Mouse (Mus musculus) intestine, postnatal 0 days (tissue): Measurements from ENCODE around the gene Havcr1. TPM values are rescaled to one million over a fixed set of nuclear protein-coding genes. Genes with fewer than 3 reads are reported as not detected.
A peak's percentile ranks its signal among the peaks of the same experiment; 100 is the strongest.
"Not testable (repeated sequence)": the region's sequence is repeated elsewhere in the genome, so short reads cannot be mapped to it uniquely, and the experiment has no call there.

ENCODE experiments used
- ATAC-seq: fragments of 200-750 bp; cut with Nextera tagmentation; 2 replicates; pipeline ENCODE4 v1.8.0; 2017; ENCODE audit warnings: mild to moderate bottlenecking, moderate TSS enrichment, moderate library complexity
- H3K27ac ChIP-seq: fragments of 300-500 bp; sonication (generic); 2 replicates; pipeline ENCODE4 v1.5.1; 2014; ENCODE audit warnings: mild to moderate bottlenecking, low read depth, low read length, moderate library complexity
- H3K27me3 ChIP-seq: fragments of 300-500 bp; sonication (generic); replicated peaks from 2 replicates; pipeline ENCODE4 v1.6.1; 2014; ENCODE audit warnings: low read length, mixed read lengths; ENCODE audit not compliant: control insufficient read depth, insufficient read depth
- H3K36me3 ChIP-seq: fragments of 300-500 bp; sonication (generic); 2 replicates; pipeline ENCODE4 v1.6.1; 2014; ENCODE audit warnings: mild to moderate bottlenecking, moderate library complexity; ENCODE audit not compliant: control insufficient read depth, insufficient read depth
- H3K4me1 ChIP-seq: fragments of 300-500 bp; sonication (generic); replicated peaks from 2 replicates; pipeline ENCODE4 v1.6.1; 2014; ENCODE audit warnings: antibody characterized with exemption, low read length, mixed read lengths; ENCODE audit not compliant: control insufficient read depth, insufficient read depth
- H3K4me2 ChIP-seq: fragments of 300-500 bp; sonication (generic); replicated peaks from 2 replicates; pipeline ENCODE4 v1.6.1; 2014; ENCODE audit warnings: low read depth, mild to moderate bottlenecking, moderate library complexity
- H3K4me3 ChIP-seq: fragments of 300-500 bp; sonication (generic); 2 replicates; pipeline ENCODE4 v1.5.1; 2014; ENCODE audit warnings: low read depth, low read length
- H3K9ac ChIP-seq: fragments of 300-500 bp; sonication (generic); 2 replicates; pipeline ENCODE4 v1.6.1; 2014; ENCODE audit warnings: mild to moderate bottlenecking, low read depth, low read length
- H3K9me3 ChIP-seq: fragments of 300-500 bp; sonication (generic); 2 replicates; pipeline ENCODE4 v1.6.1; 2016; ENCODE audit warnings: mixed run types; ENCODE audit not compliant: control insufficient read depth
- CTCF ChIP-seq: sonication (generic); IDR thresholded peaks from 2 replicates; pipeline ENCODE4 v1.5.1; 2016; ENCODE audit warnings: low read depth, mild to moderate bottlenecking, control low read depth, antibody characterized with exemption, moderate library complexity
- WGBS: fragments of 180-500 bp; shearing (Covaris S2); extraction: QIAGEN DNeasy Blood & Tissue Kit; methylation state at CpG from one replicate; pipeline ENCODE4 v1.1.7; 2014; 5-methylcytosine and 5-hydroxymethylcytosine counted together
- polyA plus RNA-seq: library from polyadenylated mRNA; unstranded; fragments of >200 nt; fragmentation: Nextera tagmentation; extraction: Ambion mirVana; gene quantifications from 2 replicates; pipeline ENCODE4 v1.2.1, GENCODE M21; 2015

The Havcr1 gene
- polyA plus RNA-seq, 1 experiment from 2014 or later = not detected

DNA sequence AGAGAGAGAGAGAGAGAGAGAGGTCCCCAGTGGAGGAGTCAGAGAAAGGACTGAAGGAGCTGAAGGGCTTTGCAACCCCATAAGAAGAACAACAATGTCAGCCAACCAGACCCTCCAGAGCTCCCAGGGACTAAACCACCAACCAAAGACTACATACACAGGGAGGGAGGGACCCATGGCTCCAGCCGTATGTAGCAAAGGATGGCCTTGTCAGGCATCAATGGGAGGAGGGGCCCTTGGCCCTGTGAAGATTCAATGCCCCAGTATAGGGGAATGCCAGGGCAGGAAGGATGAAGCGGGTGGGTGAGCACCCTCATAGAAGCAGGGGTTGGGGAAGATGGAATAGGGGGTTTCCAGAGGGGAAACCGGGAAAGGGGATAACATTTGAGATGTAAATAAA lies 6.8 kb downstream of the Havcr1 start:
- Histone ChIP-seq H3K4me1 (no peaks in the 10 kb centered on the region), H3K36me3 (no peaks in the 10 kb centered on the region), H3K9ac (no peak overlapping the region), H3K27me3 (no peaks in the 10 kb centered on the region), H3K27ac (no peak overlapping the region), H3K9me3 (no peaks in the 10 kb centered on the region), H3K4me2 (no peak overlapping the region), H3K4me3 (no peak overlapping the region)
- TF ChIP-seq CTCF = no peak
- 77% methylated on average over 3 of the region's 3 CpGs for WGBS
- no peak for ATAC-seq

DNA sequence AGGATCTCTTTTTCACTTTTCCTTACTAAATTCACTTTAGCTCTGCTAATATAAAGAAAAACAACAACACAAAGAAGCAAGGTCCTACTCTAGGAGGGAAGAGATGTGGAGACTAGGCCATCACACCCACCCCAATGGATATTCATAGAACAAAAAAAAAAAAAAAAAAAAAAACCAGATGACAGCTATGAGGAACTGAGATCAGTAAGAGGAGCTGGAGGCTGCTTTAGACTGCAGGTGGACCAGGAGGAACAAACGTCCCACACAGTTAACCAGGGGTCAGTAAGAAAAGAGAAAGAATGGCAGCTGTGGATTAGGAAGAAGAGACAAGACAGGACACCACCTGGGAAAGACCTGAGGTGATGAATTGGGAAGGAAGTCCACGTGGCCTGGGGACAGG lies 13.1 kb downstream of the Havcr1 start:
- Histone ChIP-seq H3K4me2 (no peak overlapping the region), H3K9me3 (no peaks in the 10 kb centered on the region), H3K27me3 (no peaks in the 10 kb centered on the region), H3K4me1 (no peaks in the 10 kb centered on the region), H3K27ac (no peak overlapping the region), H3K9ac (no peak overlapping the region), H3K36me3 (no peaks in the 10 kb centered on the region), H3K4me3 (no peak overlapping the region)
- TF ChIP-seq CTCF = no peak
- ATAC-seq = no peak
- 43% methylated on average over 2 of the region's 2 CpGs for WGBS

DNA sequence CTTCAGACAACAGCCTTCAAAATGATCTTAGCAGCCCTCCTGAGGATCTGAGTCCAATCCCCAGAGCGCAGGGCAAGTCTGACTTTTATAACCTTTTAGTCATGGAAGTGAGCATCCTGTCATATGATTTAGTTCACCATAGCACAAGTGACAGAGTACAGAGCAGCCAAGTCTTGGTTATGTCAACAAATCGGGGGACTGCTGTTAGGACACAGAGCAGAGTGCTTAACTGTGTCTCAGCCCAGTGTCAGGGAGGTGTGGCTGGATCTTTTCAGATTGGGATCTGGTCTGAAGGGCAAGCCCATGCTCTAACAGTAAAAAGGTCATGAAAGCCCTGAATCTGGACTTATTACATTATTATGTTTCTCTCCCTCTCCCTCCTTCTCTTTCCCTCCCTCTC lies 18.8 kb downstream of the Havcr1 start:
- no peak for TF ChIP-seq CTCF
- Histone ChIP-seq H3K9ac (no peak overlapping the region), H3K4me1 (no peaks in the 10 kb centered on the region), H3K36me3 (no peaks in the 10 kb centered on the region), H3K27ac (no peak overlapping the region), H3K4me2 (no peak overlapping the region), H3K4me3 (no peak overlapping the region), H3K27me3 (no peaks in the 10 kb centered on the region), H3K9me3 (no peaks in the 10 kb centered on the region)
- 19% methylated on average over 2 of the region's 2 CpGs for WGBS
- no peak for ATAC-seq

DNA sequence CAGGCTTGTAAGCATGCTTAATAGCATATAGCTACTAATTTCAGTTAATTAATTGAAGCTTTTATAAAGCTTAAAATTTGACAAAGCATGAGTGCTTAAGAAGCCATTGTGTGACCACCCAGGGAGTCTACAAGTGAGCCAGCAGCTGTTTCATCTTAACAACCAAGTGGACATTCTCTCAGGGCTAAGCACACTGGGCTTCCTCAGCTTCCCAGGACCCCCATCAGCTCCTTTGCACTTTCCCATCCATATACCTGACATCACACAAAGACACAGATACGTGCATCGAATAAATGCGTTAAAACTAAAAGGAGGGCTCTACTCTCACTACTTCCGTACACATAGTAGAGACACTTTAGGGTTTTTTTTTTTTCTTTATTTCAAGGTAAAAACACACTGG lies 19.8 kb downstream of the Havcr1 start:
- ATAC-seq = no peak
- 70% methylated on average over 4 of the region's 4 CpGs for WGBS

DNA sequence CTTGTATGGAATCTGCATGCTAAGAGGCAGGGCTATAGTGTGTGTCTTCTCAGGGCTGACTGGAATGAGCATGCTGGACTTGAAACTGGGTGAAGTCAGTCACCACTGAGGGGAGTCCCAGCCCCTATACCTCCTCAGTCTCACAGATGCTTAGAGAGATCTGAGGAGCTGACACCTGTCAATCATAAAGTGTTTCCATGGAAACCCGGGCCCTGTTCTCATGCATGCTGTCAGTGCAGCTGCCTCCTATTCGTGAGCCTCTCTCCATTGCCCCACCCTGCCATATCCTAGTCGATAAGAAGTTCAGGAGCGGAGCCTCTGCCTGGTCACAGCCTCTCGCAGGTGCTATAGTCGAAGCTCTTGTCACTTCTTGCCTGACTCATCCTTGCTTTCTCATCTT lies 20.8 kb downstream of the Havcr1 start:
- WGBS = 82% methylated on average over 6 of the region's 6 CpGs
- H3K27ac ChIP-seq, H3K9me3 ChIP-seq, H3K4me1 ChIP-seq, ATAC-seq, H3K27me3 ChIP-seq, H3K9ac ChIP-seq, H3K36me3 ChIP-seq, H3K4me2 ChIP-seq, H3K4me3 ChIP-seq: not testable (repeated sequence)

More for the DNA sequence above, 19.8 kb downstream of the Havcr1 start:
- no peak for TF ChIP-seq CTCF
- Histone ChIP-seq H3K9me3 (no peaks in the 10 kb centered on the region), H3K27ac (no peak overlapping the region), H3K36me3 (no peaks in the 10 kb centered on the region), H3K4me2 (no peak overlapping the region), H3K4me1 (no peaks in the 10 kb centered on the region), H3K9ac (no peak overlapping the region), H3K27me3 (no peaks in the 10 kb centered on the region), H3K4me3 (no peak overlapping the region)

DNA sequence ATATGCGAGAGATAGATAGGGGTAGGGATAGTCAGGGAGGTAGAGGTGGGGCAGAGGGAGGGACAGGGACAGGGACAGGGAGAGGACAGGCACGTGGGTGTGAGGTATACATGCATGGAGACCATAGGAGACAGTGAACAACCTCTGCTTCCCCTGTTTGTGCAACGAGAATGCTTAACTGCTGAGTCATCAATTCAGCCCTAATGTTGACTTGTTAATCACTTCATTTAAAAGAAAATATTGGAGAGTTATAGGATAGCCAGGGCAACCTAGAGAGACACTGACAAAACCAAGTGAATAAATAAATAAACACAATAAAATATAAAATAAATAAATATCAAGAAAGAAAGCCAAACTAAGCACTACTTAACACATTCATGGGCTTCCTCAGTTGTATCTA lies 42.0 kb downstream of the Havcr1 start:
- Histone ChIP-seq H3K27ac (no peak overlapping the region), H3K4me2 (no peak overlapping the region), H3K9me3 (no peaks in the 10 kb centered on the region), H3K27me3 (no peaks in the 10 kb centered on the region), H3K4me3 (no peak overlapping the region), H3K9ac (no peak overlapping the region), H3K4me1 (no peaks in the 10 kb centered on the region), H3K36me3 (no peaks in the 10 kb centered on the region)
- no peak for ATAC-seq
- TF ChIP-seq CTCF = no peak
- WGBS = 64% methylated on average over 3 of the region's 3 CpGs

DNA sequence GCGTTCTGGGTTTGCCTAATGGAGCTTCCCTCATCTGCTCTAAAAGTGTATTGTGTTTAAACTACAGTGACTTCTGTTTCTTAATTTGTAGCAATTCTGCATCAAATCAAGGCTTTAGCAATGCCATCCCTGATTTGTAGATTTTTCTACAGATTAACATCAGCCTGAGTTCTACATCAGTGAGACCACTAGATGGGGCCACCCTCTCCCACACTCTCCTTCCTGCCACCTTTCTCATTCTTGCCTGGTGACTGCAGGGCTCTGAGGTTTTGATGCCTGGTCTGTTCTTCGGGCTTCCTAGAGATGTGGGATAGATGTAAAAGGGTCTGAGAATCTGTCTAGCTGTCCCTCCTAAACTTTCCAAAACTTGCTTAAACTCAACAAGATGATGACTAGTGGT lies 44.9 kb downstream of the Havcr1 start:
- no peaks in the 10 kb centered on the region for H3K4me1 ChIP-seq
- whole genome bisulfite sequencing = 71% methylated on average over 2 of the region's 2 CpGs
- H3K4me2 ChIP-seq = no peak overlapping the region
- no peaks in the 10 kb centered on the region for H3K9me3 ChIP-seq
- H3K27ac ChIP-seq = no peak overlapping the region
- H3K36me3 ChIP-seq = no peaks in the 10 kb centered on the region
- no peaks in the 10 kb centered on the region for H3K27me3 ChIP-seq
- H3K9ac ChIP-seq = no peak overlapping the region
- H3K4me3 ChIP-seq = no peak overlapping the region
- TF ChIP-seq CTCF = peak; percentile 41; the same call in 1 of the 2 replicates
- ATAC-seq = no peak
